Mouse (Mus musculus): ENCODE data around the gene Ublcp1. TPM values are rescaled to one million over a fixed set of nuclear protein-coding genes. Genes with fewer than 3 reads are reported as not detected.
"Not testable (repeated sequence)": the region's sequence is repeated elsewhere in the genome, so short reads cannot be mapped to it uniquely, and the experiment has no call there.

The Ublcp1 gene
- polyA plus RNA-seq, 1 experiment from 2014 or later, result 68.3 TPM

DNA sequence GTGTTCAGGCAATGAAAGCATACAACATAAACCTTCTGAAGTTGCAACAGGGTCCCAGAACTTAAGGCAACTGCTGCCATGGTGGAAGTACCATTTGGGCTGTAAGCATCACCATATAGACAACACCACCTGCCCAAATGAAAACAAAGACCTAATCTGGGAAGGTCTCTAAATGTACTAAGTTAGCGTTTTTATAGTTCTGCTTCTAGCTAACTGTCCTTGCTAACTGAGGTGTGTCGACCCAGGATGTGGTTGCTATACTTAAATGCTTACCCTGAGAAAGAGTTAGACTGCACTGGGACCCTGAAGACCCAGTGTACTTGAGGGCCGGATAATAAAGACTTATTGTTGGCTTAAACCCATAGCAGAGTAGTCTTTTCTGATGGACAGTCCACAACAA is 5.2 kb upstream of the Ublcp1 start:
- Histone ChIP-seq H3K27ac (ENCODE audit: low read depth, low read length) (no peak overlapping the region), H3K4me3 (ENCODE audit: low read depth, low read length) (no peak overlapping the region), H3K9ac (ENCODE audit: low read length) (no peak overlapping the region), H3K36me3 (ENCODE audit: control insufficient read depth, insufficient read depth, low read length) (no peaks in the 10 kb centered on the region), H3K4me2 (ENCODE audit: low read depth, low read length, severe bottlenecking) (no peak overlapping the region), H3K27me3 (ENCODE audit: control insufficient read depth, insufficient read depth, low read length) (no peaks in the 10 kb centered on the region), H3K4me1 (replicated peaks; ENCODE audit: control insufficient read depth, insufficient read depth, low read length) (no peaks in the 10 kb centered on the region), H3K9me3 (ENCODE audit: control insufficient read depth, low read length) (no peaks in the 10 kb centered on the region)
- 64% methylated on average over 3 of the region's 3 CpGs for WGBS
- ATAC-seq (replicated peaks; ENCODE audit: low FRiP score), result no peak
- DNase-seq (ENCODE audit: low spot score), result no peak

- H3K4me3 ChIP-seq (ENCODE audit: low read depth, low read length), result peak overlapping the region; percentile 92
- H3K4me2 ChIP-seq (ENCODE audit: low read depth, low read length, severe bottlenecking), result peak overlapping the region; percentile 54
- peak overlapping the region; percentile 90 for H3K9ac ChIP-seq (ENCODE audit: low read length)
- H3K4me1 ChIP-seq (replicated peaks; ENCODE audit: control insufficient read depth, insufficient read depth, low read length), result 0 out of 2 replicates have a peak, but pooled peaks cover 3% of the 10 kb centered on the region
- no peak for DNase-seq (ENCODE audit: low spot score)
- no peak for ATAC-seq (replicated peaks; ENCODE audit: low FRiP score)
- 26% methylated on average over 4 of the region's 4 CpGs for WGBS
- no peaks in the 10 kb centered on the region for H3K36me3 ChIP-seq (ENCODE audit: control insufficient read depth, insufficient read depth, low read length)
- no peaks in the 10 kb centered on the region for H3K9me3 ChIP-seq (ENCODE audit: control insufficient read depth, low read length)
- H3K27me3 ChIP-seq (ENCODE audit: control insufficient read depth, insufficient read depth, low read length), result no peaks in the 10 kb centered on the region
- H3K27ac ChIP-seq (ENCODE audit: low read depth, low read length), result peak overlapping the region; percentile 79; the same call in 1 of the 2 replicates
Measured at GRCm38 (mm10) chr11:44471337-44471995, 1.2 kb upstream of the Ublcp1 start.

- peak overlapping the region; percentile 90 for H3K9ac ChIP-seq (ENCODE audit: low read length)
- ATAC-seq (replicated peaks; ENCODE audit: low FRiP score) (peak; percentile 84), DNase-seq (ENCODE audit: low spot score) (no peak)
- H3K4me1 ChIP-seq (replicated peaks; ENCODE audit: control insufficient read depth, insufficient read depth, low read length), result 0 out of 2 replicates have a peak, but pooled peaks cover 3% of the 10 kb centered on the region
- H3K27ac ChIP-seq (ENCODE audit: low read depth, low read length), result peak overlapping the region; percentile 60
- WGBS, result 1% methylated on average over 59 of the region's 59 CpGs
- H3K4me2 ChIP-seq (ENCODE audit: low read depth, low read length, severe bottlenecking), result peak overlapping the region; percentile 88
- no peaks in the 10 kb centered on the region; the same call in 1 of the 2 replicates for H3K36me3 ChIP-seq (ENCODE audit: control insufficient read depth, insufficient read depth, low read length)
- no peaks in the 10 kb centered on the region for H3K27me3 ChIP-seq (ENCODE audit: control insufficient read depth, insufficient read depth, low read length)
- H3K4me3 ChIP-seq (ENCODE audit: low read depth, low read length), result peak overlapping the region; percentile 92
- no peaks in the 10 kb centered on the region for H3K9me3 ChIP-seq (ENCODE audit: control insufficient read depth, low read length)
Measured at GRCm38 (mm10) chr11:44469646-44470431, 459 bp downstream of the Ublcp1 start.

DNA sequence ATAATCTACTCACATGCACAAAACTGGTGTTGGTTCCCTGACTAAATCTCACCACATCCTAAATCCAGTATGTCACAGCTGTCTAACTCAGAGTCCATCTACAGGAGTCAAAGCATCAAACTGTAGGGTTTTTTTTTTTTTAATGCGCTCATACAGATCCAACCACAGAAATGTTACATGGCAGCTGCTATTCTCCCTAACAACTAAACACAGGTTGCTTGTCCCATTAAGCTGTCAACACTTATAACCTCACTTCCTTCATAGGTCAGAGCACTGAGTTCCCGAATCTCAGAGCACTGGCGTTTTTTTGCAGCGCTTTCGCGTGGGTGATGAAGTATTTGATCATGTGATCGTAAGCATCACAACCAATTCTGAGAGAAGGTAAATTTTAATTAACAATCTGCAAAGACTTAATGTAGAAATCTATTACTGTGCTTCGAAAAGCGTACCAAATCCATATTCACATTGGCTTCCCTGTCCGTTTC is 1.9 kb downstream of the Ublcp1 start:
- 0 out of 2 replicates have a peak, but pooled peaks cover 3% of the 10 kb centered on the region for H3K4me1 ChIP-seq (replicated peaks; ENCODE audit: control insufficient read depth, insufficient read depth, low read length)
- no peak overlapping the region for H3K9ac ChIP-seq (ENCODE audit: low read length)
- no peak overlapping the region for H3K4me2 ChIP-seq (ENCODE audit: low read depth, low read length, severe bottlenecking)
- H3K36me3 ChIP-seq (ENCODE audit: control insufficient read depth, insufficient read depth, low read length), result no peaks in the 10 kb centered on the region; the same call in 1 of the 2 replicates
- H3K4me3 ChIP-seq (ENCODE audit: low read depth, low read length), result no peak overlapping the region
- ATAC-seq (replicated peaks; ENCODE audit: low FRiP score) (no peak), DNase-seq (ENCODE audit: low spot score) (no peak)
- H3K9me3 ChIP-seq (ENCODE audit: control insufficient read depth, low read length), result no peaks in the 10 kb centered on the region
- H3K27me3 ChIP-seq (ENCODE audit: control insufficient read depth, insufficient read depth, low read length), result no peaks in the 10 kb centered on the region
- H3K27ac ChIP-seq (ENCODE audit: low read depth, low read length), result no peak overlapping the region
- 93% methylated on average over 10 of the region's 10 CpGs for WGBS

GRCm38 (mm10) chr11:44466949-44467442 is 3.3 kb downstream of the Ublcp1 start:
- H3K9ac ChIP-seq (ENCODE audit: low read length), result no peak overlapping the region
- no peak for DNase-seq (ENCODE audit: low spot score)
- H3K36me3 ChIP-seq (ENCODE audit: control insufficient read depth, insufficient read depth, low read length), result no peaks in the 10 kb centered on the region; the same call in 1 of the 2 replicates
- no peak overlapping the region for H3K27ac ChIP-seq (ENCODE audit: low read depth, low read length)
- 90% methylated on average over 6 of the region's 6 CpGs for WGBS
- H3K4me1 ChIP-seq (replicated peaks; ENCODE audit: control insufficient read depth, insufficient read depth, low read length), result 0 out of 2 replicates have a peak, but pooled peaks cover 3% of the 10 kb centered on the region
- H3K27me3 ChIP-seq (ENCODE audit: control insufficient read depth, insufficient read depth, low read length), result no peaks in the 10 kb centered on the region
- H3K4me3 ChIP-seq (ENCODE audit: low read depth, low read length), result no peak overlapping the region
- ATAC-seq (replicated peaks; ENCODE audit: low FRiP score), result no peak
- H3K9me3 ChIP-seq (ENCODE audit: control insufficient read depth, low read length), result no peaks in the 10 kb centered on the region
- no peak overlapping the region for H3K4me2 ChIP-seq (ENCODE audit: low read depth, low read length, severe bottlenecking)

- Histone ChIP-seq H3K9ac (ENCODE audit: low read length) (no peak overlapping the region), H3K27me3 (ENCODE audit: control insufficient read depth, insufficient read depth, low read length) (no peaks in the 10 kb centered on the region), H3K27ac (ENCODE audit: low read depth, low read length) (no peak overlapping the region), H3K4me1 (replicated peaks; ENCODE audit: control insufficient read depth, insufficient read depth, low read length) (no peaks in the 10 kb centered on the region), H3K36me3 (ENCODE audit: control insufficient read depth, insufficient read depth, low read length) (no peaks in the 10 kb centered on the region; the same call in 1 of the 2 replicates), H3K4me2 (ENCODE audit: low read depth, low read length, severe bottlenecking) (no peak overlapping the region), H3K9me3 (ENCODE audit: control insufficient read depth, low read length) (no peaks in the 10 kb centered on the region), H3K4me3 (ENCODE audit: low read depth, low read length) (no peak overlapping the region)
- ATAC-seq (replicated peaks; ENCODE audit: low FRiP score) (no peak), DNase-seq (ENCODE audit: low spot score) (no peak)
- WGBS, result 81% methylated on average over 6 of the region's 6 CpGs
Measured at GRCm38 (mm10) chr11:44461493-44461892, 8.8 kb downstream of the Ublcp1 start.

GRCm38 (mm10) chr11:44453423-44453822 is 16.9 kb downstream of the Ublcp1 start:
- Histone ChIP-seq H3K4me3 (ENCODE audit: low read depth, low read length) (no peak overlapping the region), H3K27ac (ENCODE audit: low read depth, low read length) (no peak overlapping the region), H3K27me3 (ENCODE audit: control insufficient read depth, insufficient read depth, low read length) (no peaks in the 10 kb centered on the region), H3K4me1 (replicated peaks; ENCODE audit: control insufficient read depth, insufficient read depth, low read length) (no peaks in the 10 kb centered on the region), H3K4me2 (ENCODE audit: low read depth, low read length, severe bottlenecking) (no peak overlapping the region), H3K9ac (ENCODE audit: low read length) (no peak overlapping the region), H3K36me3 (ENCODE audit: control insufficient read depth, insufficient read depth, low read length) (no peaks in the 10 kb centered on the region), H3K9me3 (ENCODE audit: control insufficient read depth, low read length) (no peaks in the 10 kb centered on the region)
- DNase-seq (ENCODE audit: low spot score), result peak; percentile 53
- ATAC-seq (replicated peaks; ENCODE audit: low FRiP score), result 0 out of 2 replicates have a peak, but pooled peaks have one; percentile 33
- 72% methylated on average over 2 of the region's 2 CpGs for WGBS

GRCm38 (mm10) chr11:44452016-44452415 is 18.3 kb downstream of the Ublcp1 start:
- H3K9me3 ChIP-seq (ENCODE audit: control insufficient read depth, low read length); H3K27me3 ChIP-seq (ENCODE audit: control insufficient read depth, insufficient read depth, low read length); ATAC-seq (replicated peaks; ENCODE audit: low FRiP score); H3K27ac ChIP-seq (ENCODE audit: low read depth, low read length); H3K4me1 ChIP-seq (replicated peaks; ENCODE audit: control insufficient read depth, insufficient read depth, low read length); H3K4me3 ChIP-seq (ENCODE audit: low read depth, low read length); DNase-seq (ENCODE audit: low spot score); H3K36me3 ChIP-seq (ENCODE audit: control insufficient read depth, insufficient read depth, low read length); H3K4me2 ChIP-seq (ENCODE audit: low read depth, low read length, severe bottlenecking); H3K9ac ChIP-seq (ENCODE audit: low read length): not testable (repeated sequence)
- 92% methylated on average over 5 of the region's 5 CpGs for WGBS
